Mouse (Mus musculus): Measurements from ENCODE around the gene Mettl8. TPM values are rescaled to one million over a fixed set of nuclear protein-coding genes. Genes with fewer than 3 reads are reported as not detected.

The Mettl8 gene
- polyA plus RNA-seq, 1 experiment from 2014 or later: 6.0 TPM

GRCm38 (mm10) chr2:71046151-71046550 lies 9.2 kb downstream of the Mettl8 start:
- Histone ChIP-seq H3K9ac (ENCODE audit: low read depth, low read length) (no peak overlapping the region), H3K4me3 (ENCODE audit: low read depth, low read length) (no peak overlapping the region), H3K36me3 (ENCODE audit: control insufficient read depth, insufficient read depth) (no peaks in the 10 kb centered on the region), H3K4me1 (replicated peaks; ENCODE audit: control insufficient read depth, insufficient read depth, low read length) (0 out of 2 replicates have a peak, but pooled peaks cover 3% of the 10 kb centered on the region), H3K9me3 (ENCODE audit: control insufficient read depth) (no peaks in the 10 kb centered on the region), H3K27me3 (replicated peaks; ENCODE audit: control insufficient read depth, insufficient read depth, low read length) (no peaks in the 10 kb centered on the region), H3K4me2 (replicated peaks; ENCODE audit: low read depth) (no peak overlapping the region), H3K27ac (ENCODE audit: low read depth, low read length) (no peak overlapping the region)
- WGBS: 41% methylated on average over 6 of the region's 6 CpGs
- no peak for TF ChIP-seq CTCF (IDR thresholded peaks at IDR 0.05; ENCODE audit: low read depth)
- ATAC-seq: no peak

GRCm38 (mm10) chr2:71039522-71040121 lies 15.8 kb downstream of the Mettl8 start:
- Histone ChIP-seq H3K9me3 (ENCODE audit: control insufficient read depth) (no peaks in the 10 kb centered on the region), H3K4me2 (replicated peaks; ENCODE audit: low read depth) (peak overlapping the region; percentile 39), H3K9ac (ENCODE audit: low read depth, low read length) (no peak overlapping the region), H3K4me1 (replicated peaks; ENCODE audit: control insufficient read depth, insufficient read depth, low read length) (no peaks in the 10 kb centered on the region), H3K27ac (ENCODE audit: low read depth, low read length) (no peak overlapping the region), H3K27me3 (replicated peaks; ENCODE audit: control insufficient read depth, insufficient read depth, low read length) (no peaks in the 10 kb centered on the region), H3K4me3 (ENCODE audit: low read depth, low read length) (no peak overlapping the region), H3K36me3 (ENCODE audit: control insufficient read depth, insufficient read depth) (no peaks in the 10 kb centered on the region)
- peak; percentile 57 for ATAC-seq
- WGBS: 34% methylated on average over 11 of the region's 11 CpGs
- TF ChIP-seq CTCF (IDR thresholded peaks at IDR 0.05; ENCODE audit: low read depth): peak; percentile 94

- WGBS: 83% methylated on average over 6 of the region's 6 CpGs
- no peak for TF ChIP-seq CTCF (IDR thresholded peaks at IDR 0.05; ENCODE audit: low read depth)
- H3K4me3 ChIP-seq (ENCODE audit: low read depth, low read length): no peak overlapping the region
- H3K4me2 ChIP-seq (replicated peaks; ENCODE audit: low read depth): no peak overlapping the region
- no peaks in the 10 kb centered on the region for H3K9me3 ChIP-seq (ENCODE audit: control insufficient read depth)
- no peak overlapping the region for H3K27ac ChIP-seq (ENCODE audit: low read depth, low read length)
- no peaks in the 10 kb centered on the region for H3K4me1 ChIP-seq (replicated peaks; ENCODE audit: control insufficient read depth, insufficient read depth, low read length)
- ATAC-seq: no peak
- H3K9ac ChIP-seq (ENCODE audit: low read depth, low read length): no peak overlapping the region
- H3K27me3 ChIP-seq (replicated peaks; ENCODE audit: control insufficient read depth, insufficient read depth, low read length): no peaks in the 10 kb centered on the region
- no peaks in the 10 kb centered on the region for H3K36me3 ChIP-seq (ENCODE audit: control insufficient read depth, insufficient read depth)
Observed at GRCm38 (mm10) chr2:71037447-71037846, 17.9 kb downstream of the Mettl8 start.

GRCm38 (mm10) chr2:71033987-71034386 lies 21.4 kb downstream of the Mettl8 start:
- Histone ChIP-seq H3K9me3 (ENCODE audit: control insufficient read depth) (no peaks in the 10 kb centered on the region), H3K4me3 (ENCODE audit: low read depth, low read length) (no peak overlapping the region), H3K4me1 (replicated peaks; ENCODE audit: control insufficient read depth, insufficient read depth, low read length) (no peaks in the 10 kb centered on the region), H3K4me2 (replicated peaks; ENCODE audit: low read depth) (no peak overlapping the region), H3K36me3 (ENCODE audit: control insufficient read depth, insufficient read depth) (no peaks in the 10 kb centered on the region), H3K27ac (ENCODE audit: low read depth, low read length) (no peak overlapping the region), H3K27me3 (replicated peaks; ENCODE audit: control insufficient read depth, insufficient read depth, low read length) (no peaks in the 10 kb centered on the region), H3K9ac (ENCODE audit: low read depth, low read length) (no peak overlapping the region)
- no peak for TF ChIP-seq CTCF (IDR thresholded peaks at IDR 0.05; ENCODE audit: low read depth)
- no peak for ATAC-seq
- 80% methylated on average over 8 of the region's 8 CpGs for WGBS

- Histone ChIP-seq H3K9me3 (ENCODE audit: control insufficient read depth) (no peaks in the 10 kb centered on the region), H3K27me3 (replicated peaks; ENCODE audit: control insufficient read depth, insufficient read depth, low read length) (no peaks in the 10 kb centered on the region), H3K27ac (ENCODE audit: low read depth, low read length) (no peak overlapping the region), H3K4me2 (replicated peaks; ENCODE audit: low read depth) (no peak overlapping the region), H3K9ac (ENCODE audit: low read depth, low read length) (no peak overlapping the region), H3K4me1 (replicated peaks; ENCODE audit: control insufficient read depth, insufficient read depth, low read length) (no peaks in the 10 kb centered on the region), H3K36me3 (ENCODE audit: control insufficient read depth, insufficient read depth) (no peaks in the 10 kb centered on the region), H3K4me3 (ENCODE audit: low read depth, low read length) (no peak overlapping the region)
- 90% methylated on average over 4 of the region's 4 CpGs for WGBS
- ATAC-seq: no peak
- no peak for TF ChIP-seq CTCF (IDR thresholded peaks at IDR 0.05; ENCODE audit: low read depth)
Observed at GRCm38 (mm10) chr2:71033014-71033413, 22.4 kb downstream of the Mettl8 start.

- H3K9ac ChIP-seq (ENCODE audit: low read depth, low read length): no peak overlapping the region
- ATAC-seq: no peak
- no peaks in the 10 kb centered on the region for H3K27me3 ChIP-seq (replicated peaks; ENCODE audit: control insufficient read depth, insufficient read depth, low read length)
- H3K4me3 ChIP-seq (ENCODE audit: low read depth, low read length): no peak overlapping the region
- no peak overlapping the region for H3K4me2 ChIP-seq (replicated peaks; ENCODE audit: low read depth)
- H3K36me3 ChIP-seq (ENCODE audit: control insufficient read depth, insufficient read depth): no peaks in the 10 kb centered on the region
- TF ChIP-seq CTCF (IDR thresholded peaks at IDR 0.05; ENCODE audit: low read depth): no peak
- H3K4me1 ChIP-seq (replicated peaks; ENCODE audit: control insufficient read depth, insufficient read depth, low read length): no peaks in the 10 kb centered on the region
- H3K9me3 ChIP-seq (ENCODE audit: control insufficient read depth): no peaks in the 10 kb centered on the region
- H3K27ac ChIP-seq (ENCODE audit: low read depth, low read length): no peak overlapping the region
- 63% methylated on average over 18 of the region's 18 CpGs for WGBS
Observed at GRCm38 (mm10) chr2:71031973-71032794, 23.2 kb downstream of the Mettl8 start.
